Mouse (Mus musculus) cortical plate, adult 2 months (tissue): ENCODE results near the gene Cdc20b. TPM values are rescaled to one million over a fixed set of nuclear protein-coding genes. Genes with fewer than 3 reads are reported as not detected.

Experiments
- H3K27ac ChIP-seq: fragments of 200-500 bp; 2 replicates; pipeline ENCODE4 v1.5.1; 2012; ENCODE audit warnings: low read length, control low read depth, inconsistent platforms; ENCODE audit not compliant: insufficient read depth
- H3K4me1 ChIP-seq: fragments of 200-500 bp; 2 replicates; pipeline ENCODE4 v1.6.1; 2011; ENCODE audit warnings: low read length; ENCODE audit not compliant: control insufficient read depth, insufficient read depth
- H3K4me3 ChIP-seq: fragments of 200-500 bp; 2 replicates; pipeline ENCODE4 v1.5.1; 2011; ENCODE audit warnings: mild to moderate bottlenecking, low read length, control low read depth; ENCODE audit not compliant: insufficient read depth
- CTCF ChIP-seq: fragments of 200-500 bp; IDR thresholded peaks from 2 replicates; pipeline ENCODE4 v1.5.1; 2011; ENCODE audit warnings: mild to moderate bottlenecking, control low read depth, low read length; ENCODE audit not compliant: insufficient read depth; ENCODE audit errors: extremely low read depth
- POLR2A ChIP-seq: fragments of 200-500 bp; IDR thresholded peaks from 2 replicates; pipeline ENCODE4 v1.6.1; 2011; ENCODE audit warnings: mild to moderate bottlenecking, low read length, control low read depth; ENCODE audit not compliant: insufficient read depth; ENCODE audit errors: extremely low read depth
- polyA plus RNA-seq: library from polyadenylated mRNA; depleted of rRNA; stranded (reverse); fragments of >200 nt; gene quantifications from 2 replicates; pipeline ENCODE4 v1.2.3, GENCODE M21; 2012; rRNA removed

The Cdc20b gene
- polyA plus RNA-seq, 1 experiment, result not detected

GRCm38 (mm10) chr13:113129974-113130373 is 95.1 kb downstream of the Cdc20b start:
- H3K4me3 ChIP-seq, result no peak overlapping the region
- TF ChIP-seq POLR2A (no peak), CTCF (no peak)
- no peak overlapping the region for H3K27ac ChIP-seq
- no peaks in the 10 kb centered on the region for H3K4me1 ChIP-seq

- no peak overlapping the region for H3K27ac ChIP-seq
- H3K4me1 ChIP-seq, result no peaks in the 10 kb centered on the region
- H3K4me3 ChIP-seq, result no peak overlapping the region
- no peak for TF ChIP-seq CTCF
- TF ChIP-seq POLR2A, result no peak
Observed at GRCm38 (mm10) chr13:113139597-113139996, 104.7 kb downstream of the Cdc20b start.

Other genes with a start within 250 kb of the Cdc20b start
- gene Plpp1, start 234.3 kb upstream of the Cdc20b start, polyA plus RNA-seq, result 27.4 and 28.4 TPM in 2 replicates
- gene Mtrex, start 107.7 kb upstream of the Cdc20b start, polyA plus RNA-seq, result 34.7 and 37.9 TPM in 2 replicates
- 10.7 and 11.2 TPM in 2 replicates for gene Dhx29, start 107.7 kb upstream of the Cdc20b start, polyA plus RNA-seq
- 1.8 and 2.7 TPM in 2 replicates for gene Ccno, start 47.3 kb upstream of the Cdc20b start, polyA plus RNA-seq
- gene Mcidas, start 41.3 kb upstream of the Cdc20b start, polyA plus RNA-seq, result 0.10 and 0.13 TPM in 2 replicates
- gene Gpx8, start 11.3 kb downstream of the Cdc20b start, polyA plus RNA-seq, result 10.4 and 10.7 TPM in 2 replicates
- gene Gzma, start 65.9 kb downstream of the Cdc20b start, polyA plus RNA-seq, result 0.13 and 0.51 TPM in 2 replicates
- gene Esm1, start 174.5 kb downstream of the Cdc20b start, polyA plus RNA-seq, result 0.09 and 0.17 TPM in 2 replicates
- 0.17 and 0.19 TPM in 2 replicates for gene Gzmk, start 190.8 kb downstream of the Cdc20b start, polyA plus RNA-seq